Mouse (Mus musculus) limb, embryonic 14.5 days (tissue): ENCODE data around the gene Mplkip. TPM values are rescaled to one million over a fixed set of nuclear protein-coding genes. Genes with fewer than 3 reads are reported as not detected.

Experiments used
- ATAC-seq: fragments of 200-750 bp; cut with Nextera tagmentation; 2 replicates; pipeline ENCODE4 v1.8.0; 2017; ENCODE audit warnings: low read depth, moderate number of reproducible peaks, moderate TSS enrichment; ENCODE audit not compliant: low FRiP score
- DNase-seq: peaks from one replicate; pipeline ENCODE4 v3.0.0-alpha.2; 2015; ENCODE audit warnings: low spot score
- H3K27ac ChIP-seq: fragments of 300-500 bp; sonication (generic); replicated peaks from 2 replicates; pipeline ENCODE4 v1.5.1; 2014; ENCODE audit warnings: low read depth, mild to moderate bottlenecking, low read length, moderate library complexity, mixed read lengths
- H3K27me3 ChIP-seq: fragments of 300-500 bp; sonication (generic); 2 replicates; pipeline ENCODE4 v1.6.1; 2014; ENCODE audit warnings: low read length, mixed read lengths; ENCODE audit not compliant: control insufficient read depth, insufficient read depth
- H3K36me3 ChIP-seq: fragments of 300-500 bp; sonication (generic); 2 replicates; pipeline ENCODE4 v1.6.1; 2014; ENCODE audit warnings: mild to moderate bottlenecking, low read length, moderate library complexity, mixed read lengths; ENCODE audit not compliant: control insufficient read depth, insufficient read depth
- H3K4me1 ChIP-seq: fragments of 300-500 bp; sonication (generic); 2 replicates; pipeline ENCODE4 v1.6.1; 2014; ENCODE audit warnings: antibody characterized with exemption, low read length, mixed read lengths; ENCODE audit not compliant: control insufficient read depth, insufficient read depth
- H3K4me2 ChIP-seq: fragments of 300-500 bp; sonication (generic); replicated peaks from 2 replicates; pipeline ENCODE4 v1.6.1; 2014; ENCODE audit warnings: low read depth, mild to moderate bottlenecking, low read length, moderate library complexity; ENCODE audit not compliant: severe bottlenecking
- H3K4me3 ChIP-seq: fragments of 300-500 bp; sonication (generic); replicated peaks from 2 replicates; pipeline ENCODE4 v1.5.1; 2014; ENCODE audit warnings: low read length
- H3K9ac ChIP-seq: fragments of 300-500 bp; sonication (generic); 2 replicates; pipeline ENCODE4 v1.6.1; 2014; ENCODE audit warnings: mild to moderate bottlenecking, low read depth, low read length, moderate library complexity; ENCODE audit not compliant: severe bottlenecking
- H3K9me3 ChIP-seq: fragments of 300-500 bp; sonication (generic); 2 replicates; pipeline ENCODE4 v1.6.1; 2016; ENCODE audit warnings: low read length; ENCODE audit not compliant: control insufficient read depth
- POLR2A ChIP-seq: fragments of 200-500 bp; IDR thresholded peaks from 2 replicates; pipeline ENCODE4 v1.8.0; 2012; ENCODE audit warnings: inconsistent platforms, mild to moderate bottlenecking, moderate library complexity, borderline replicate concordance; ENCODE audit not compliant: insufficient read depth, insufficient read length; ENCODE audit errors: extremely low read depth
- WGBS: fragments of 180-500 bp; shearing (Covaris S2); extraction: QIAGEN DNeasy Blood & Tissue Kit; methylation state at CpG from one replicate; pipeline ENCODE4 v1.1.7; 2014; 5-methylcytosine and 5-hydroxymethylcytosine counted together
- polyA plus RNA-seq, 2 experiments: library from polyadenylated mRNA; depleted of rRNA in 1 of 2; stranded (reverse) in 1 of 2; unstranded in 1 of 2; fragments of >200 nt; fragmentation: Nextera tagmentation in 1 of 2; extraction: Ambion mirVana in 1 of 2; gene quantifications; 2 replicates each; pipeline versions ENCODE4 v1.2.1 to v1.2.3; 2012 to 2014

The Mplkip gene
- polyA plus RNA-seq, 2 experiments, result 18.6 to 49.3 TPM

DNA sequence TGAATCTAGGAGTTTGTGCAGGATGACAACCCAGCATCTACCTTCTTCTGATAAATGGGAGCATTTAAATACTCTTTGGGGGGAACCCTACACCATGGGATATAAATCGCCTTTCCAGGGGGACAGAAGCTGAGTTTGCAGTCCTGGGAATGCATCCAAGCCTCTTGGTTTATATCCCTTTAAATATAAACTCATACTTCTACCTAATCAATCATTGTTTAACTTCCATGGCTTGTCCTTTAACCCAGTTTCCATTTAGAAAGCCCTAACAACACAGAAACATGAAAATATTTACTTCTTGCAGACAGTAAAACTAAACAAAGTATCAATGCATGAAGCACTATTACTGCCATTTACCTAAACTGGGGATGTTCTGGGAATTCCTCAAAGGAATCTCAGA lies 3.6 kb upstream of the Mplkip start:
- Histone ChIP-seq H3K4me3 (no peak overlapping the region), H3K9ac (no peak overlapping the region), H3K36me3 (no peaks in the 10 kb centered on the region), H3K27me3 (no peaks in the 10 kb centered on the region), H3K4me1 (0 out of 2 replicates have a peak, but pooled peaks cover 6% of the 10 kb centered on the region), H3K9me3 (no peaks in the 10 kb centered on the region), H3K4me2 (no peak overlapping the region), H3K27ac (no peak overlapping the region)
- TF ChIP-seq POLR2A, result no peak
- WGBS, result 61% methylated on average over 1 of the region's 1 CpGs
- ATAC-seq (no peak), DNase-seq (no peak)

DNA sequence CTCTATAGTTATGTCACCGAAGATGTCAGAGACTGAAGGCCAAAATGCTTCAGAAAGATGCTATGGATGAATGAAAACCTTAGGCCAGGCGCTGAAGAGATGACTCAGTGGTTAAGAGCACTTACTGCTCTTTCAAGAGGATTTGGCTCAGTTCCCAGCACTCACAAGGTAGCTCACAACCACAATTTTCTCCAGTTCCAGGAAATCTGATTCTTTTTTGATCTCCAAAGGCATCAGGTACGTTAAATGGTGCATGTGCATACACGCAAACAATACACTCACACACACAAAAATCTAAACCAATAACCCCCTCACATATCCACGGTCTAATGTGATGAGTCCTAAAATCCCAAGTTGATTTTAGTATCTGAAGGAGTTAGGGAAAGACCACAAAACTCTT lies 1.2 kb upstream of the Mplkip start:
- Histone ChIP-seq H3K9me3 (no peaks in the 10 kb centered on the region), H3K4me2 (peak overlapping the region; percentile 75), H3K36me3 (no peaks in the 10 kb centered on the region), H3K4me3 (peak overlapping the region; percentile 70), H3K27ac (no peak overlapping the region), H3K4me1 (0 out of 2 replicates have a peak, but pooled peaks cover 6% of the 10 kb centered on the region), H3K9ac (0 out of 2 replicates have a peak overlapping the region, but pooled peaks have one; percentile 76), H3K27me3 (no peaks in the 10 kb centered on the region)
- ATAC-seq (no peak), DNase-seq (peak; percentile 42)
- TF ChIP-seq POLR2A, result no peak
- WGBS, result 60% methylated on average over 5 of the region's 5 CpGs

DNA sequence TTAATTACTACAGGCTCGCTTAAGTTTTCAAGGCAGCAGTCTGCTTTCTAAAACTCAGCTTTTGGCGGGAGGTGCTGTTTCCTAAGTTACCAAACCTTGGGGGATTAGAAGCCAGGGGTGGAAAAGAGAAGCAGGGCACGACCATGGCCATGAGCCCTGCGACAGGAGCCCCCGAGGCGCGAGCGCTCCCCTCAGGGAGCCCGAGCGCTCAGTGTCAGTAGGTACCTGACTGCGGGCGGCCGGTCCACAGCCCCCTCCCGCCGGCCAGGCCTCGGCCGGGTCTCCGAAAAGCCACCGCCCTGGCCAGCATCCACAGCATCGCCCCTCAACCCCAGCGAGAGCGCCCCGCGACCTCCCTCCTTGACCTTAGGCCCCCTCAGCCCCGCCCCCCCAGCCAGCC lies 578 bp upstream of the Mplkip start:
- Histone ChIP-seq H3K27ac (peak overlapping the region; percentile 93), H3K4me2 (peak overlapping the region; percentile 75), H3K27me3 (no peaks in the 10 kb centered on the region), H3K36me3 (no peaks in the 10 kb centered on the region), H3K9me3 (no peaks in the 10 kb centered on the region), H3K4me1 (0 out of 2 replicates have a peak, but pooled peaks cover 6% of the 10 kb centered on the region), H3K4me3 (peak overlapping the region; percentile 70), H3K9ac (peak overlapping the region; percentile 76)
- TF ChIP-seq POLR2A, result no peak
- no peak for DNase-seq
- WGBS, result under 1% methylated on average over 23 of the region's 25 CpGs
- peak; percentile 59 for ATAC-seq

DNA sequence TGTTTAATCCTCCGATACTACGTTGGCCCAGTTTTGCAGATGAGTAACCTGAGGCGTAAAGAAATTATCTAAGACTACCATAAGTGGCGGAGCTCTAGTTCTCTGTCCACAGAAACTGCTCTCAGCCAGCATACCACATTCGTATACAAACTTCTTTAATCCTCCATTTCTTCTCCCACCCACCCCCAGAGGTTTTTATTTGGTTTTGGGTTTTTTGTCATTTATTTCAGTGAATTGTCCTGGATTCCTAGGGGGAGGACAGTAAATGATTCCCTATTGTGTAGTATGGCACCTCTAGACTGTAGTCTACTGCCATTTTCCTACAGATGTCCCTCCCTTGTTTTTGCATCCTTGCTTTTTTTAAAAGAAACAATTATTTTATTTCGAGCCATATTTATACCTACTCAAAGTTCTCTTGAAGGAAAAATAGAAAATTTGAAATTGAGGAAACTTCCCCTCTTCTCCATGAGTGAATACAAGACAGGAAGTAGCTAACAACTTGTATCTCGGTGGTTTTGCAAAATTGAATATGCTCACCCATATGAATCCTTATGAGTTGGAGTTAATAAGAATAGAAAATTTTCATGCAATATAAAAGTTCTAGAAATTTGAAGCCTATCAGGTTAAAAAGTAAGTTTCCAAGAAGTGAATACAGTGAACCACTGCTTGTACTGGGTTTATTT lies 1.0 kb downstream of the Mplkip start:
- Histone ChIP-seq H3K4me1 (0 out of 2 replicates have a peak, but pooled peaks cover 6% of the 10 kb centered on the region), H3K27me3 (no peaks in the 10 kb centered on the region), H3K4me3 (peak overlapping the region; percentile 70), H3K9me3 (no peaks in the 10 kb centered on the region), H3K27ac (peak overlapping the region; percentile 93; the same call in 1 of the 2 replicates), H3K4me2 (peak overlapping the region; percentile 75), H3K9ac (peak overlapping the region; percentile 91), H3K36me3 (no peaks in the 10 kb centered on the region)
- 13% methylated on average over 7 of the region's 7 CpGs for WGBS
- no peak for ATAC-seq
- no peak for DNase-seq
- no peak for TF ChIP-seq POLR2A

DNA sequence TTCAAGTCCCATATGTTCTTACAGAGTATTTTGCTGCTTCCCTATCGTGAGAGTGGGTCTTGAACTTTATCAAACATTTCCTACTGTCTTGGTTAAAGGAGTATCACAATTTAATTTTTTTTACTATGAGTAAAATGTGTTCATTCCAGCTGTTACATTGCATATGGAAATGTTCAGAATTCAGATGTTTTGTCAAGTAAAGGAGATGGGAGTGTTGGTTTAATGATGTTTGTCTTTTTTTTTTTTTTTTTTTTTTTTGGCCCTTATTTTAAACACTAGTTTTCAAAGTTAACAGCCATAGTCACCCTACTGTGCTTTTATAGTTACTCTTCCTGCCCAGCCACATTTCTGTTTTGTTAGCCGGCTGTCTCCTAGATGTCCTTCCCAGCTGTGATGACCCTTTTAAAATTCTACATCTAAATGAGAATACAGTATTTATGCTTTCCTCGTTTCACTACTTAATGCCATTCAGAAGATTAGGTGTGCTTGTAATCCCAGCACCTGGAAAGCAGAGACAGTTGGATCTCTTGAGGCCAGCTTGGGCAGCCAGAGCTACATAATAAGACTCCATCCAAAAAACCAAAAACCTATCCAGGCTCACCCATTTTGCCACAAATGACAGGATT lies 5.2 kb downstream of the Mplkip start:
- WGBS, result 82% methylated on average over 3 of the region's 3 CpGs
- ATAC-seq, result no peak
- DNase-seq, result no peak
- Histone ChIP-seq H3K27ac (no peak overlapping the region), H3K9me3 (no peaks in the 10 kb centered on the region), H3K4me3 (no peak overlapping the region), H3K9ac (no peak overlapping the region), H3K4me1 (0 out of 2 replicates have a peak, but pooled peaks cover 4% of the 10 kb centered on the region), H3K4me2 (no peak overlapping the region), H3K27me3 (no peaks in the 10 kb centered on the region), H3K36me3 (no peaks in the 10 kb centered on the region)
- no peak for TF ChIP-seq POLR2A
